Mouse (Mus musculus): ENCODE results near the gene Ect2. TPM values are rescaled to one million over a fixed set of nuclear protein-coding genes. Genes with fewer than 3 reads are reported as not detected.

The Ect2 gene
- total RNA-seq, 2 experiments from 2014 or later = 0.18 to 0.36 TPM

DNA sequence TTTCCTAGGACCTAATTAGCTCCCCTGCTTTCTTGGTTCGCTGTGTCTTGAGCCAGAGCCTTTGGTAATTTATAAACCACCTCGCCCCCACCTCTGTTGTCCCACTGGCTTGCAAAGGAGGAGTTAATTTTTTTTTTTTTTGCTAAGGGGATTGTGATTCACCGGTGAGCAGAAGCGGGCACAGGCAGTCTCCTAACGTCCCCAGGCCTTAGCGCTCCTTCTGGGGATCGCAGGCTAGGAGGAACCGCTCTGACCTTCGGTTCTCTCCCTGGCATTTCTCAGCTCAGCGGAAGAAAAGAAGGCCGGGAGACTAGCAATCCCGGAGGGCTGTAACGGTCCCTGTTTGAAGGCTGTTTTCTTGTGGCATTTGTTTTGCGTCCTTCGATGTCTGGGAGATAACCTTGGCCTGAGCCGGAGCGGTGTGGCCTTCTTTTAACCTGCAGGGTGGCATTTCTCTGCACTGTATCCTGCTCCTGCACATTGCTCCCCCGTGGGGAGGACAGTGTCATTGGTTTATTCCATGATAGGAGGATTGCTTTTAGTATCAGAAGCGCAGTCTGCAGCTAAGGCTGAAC lies 30.0 kb upstream of the Ect2 start:
- Histone ChIP-seq H3K27ac (peak overlapping the region; percentile 81), H3K4me3 (peak overlapping the region; percentile 95)
- TF ChIP-seq CTCF (IDR thresholded peaks at IDR 0.05) = no peak
- intact Hi-C loops (cut with DNase I) = no loop called here
- no peak for DNase-seq

DNA sequence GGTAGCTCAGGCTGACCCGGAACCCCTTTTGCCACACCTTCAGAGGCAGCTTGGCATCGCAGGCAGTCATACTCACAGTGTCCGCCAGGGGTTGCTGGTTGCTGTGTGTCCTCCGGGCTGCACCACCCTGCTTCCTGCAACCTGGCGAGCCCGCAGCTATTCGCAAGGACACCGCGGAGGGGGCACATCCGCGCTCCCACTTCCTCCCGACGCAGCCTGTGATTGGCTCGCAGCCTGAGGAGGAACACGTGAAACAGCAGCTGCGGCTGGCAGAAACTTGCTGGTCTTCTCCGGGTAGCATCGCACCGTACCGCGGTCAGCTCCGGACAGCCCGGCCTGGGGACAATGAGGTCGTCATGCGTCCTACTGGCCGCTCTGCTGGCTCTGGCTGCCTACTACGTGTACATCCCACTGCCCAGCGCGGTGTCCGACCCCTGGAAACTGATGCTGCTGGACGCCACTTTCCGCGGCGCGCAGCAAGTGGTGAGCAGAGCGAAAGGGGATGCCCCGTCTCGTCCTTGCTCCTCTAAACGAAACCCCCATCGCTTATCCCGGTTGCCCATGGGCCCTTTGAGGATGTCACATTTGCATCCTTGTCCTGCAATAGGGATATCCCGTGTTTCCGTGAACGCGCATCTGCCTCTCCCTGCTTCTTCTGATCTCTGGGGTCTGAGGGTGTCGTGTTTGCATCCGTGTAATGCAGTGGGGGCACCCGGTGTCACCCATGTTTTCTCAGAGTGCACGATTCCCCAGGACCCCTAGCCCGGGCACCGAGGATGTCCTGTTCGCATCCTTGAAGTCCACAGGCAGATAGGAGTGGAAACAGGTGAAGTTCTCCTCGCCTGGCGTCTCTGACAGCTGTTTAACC lies 29.3 kb upstream of the Ect2 start, which contains the start of gene Nceh1:
Gene Nceh1 (plus strand): TSS at position 233 of the 868 bp plus-strand sequence.
- Histone ChIP-seq H3K4me3 (peak within 1 kb of the TSS; percentile 95), H3K27ac (peak within 1 kb of the TSS; percentile 81)
- peak; percentile 96 for TF ChIP-seq CTCF (IDR thresholded peaks at IDR 0.05)
- intact Hi-C loops (cut with DNase I) = loop anchor here (1.0 kb wide), 1 partner anchor 54 kb away; no protein-coding TSS in a partner anchor
- peak; percentile 94 for DNase-seq

DNA sequence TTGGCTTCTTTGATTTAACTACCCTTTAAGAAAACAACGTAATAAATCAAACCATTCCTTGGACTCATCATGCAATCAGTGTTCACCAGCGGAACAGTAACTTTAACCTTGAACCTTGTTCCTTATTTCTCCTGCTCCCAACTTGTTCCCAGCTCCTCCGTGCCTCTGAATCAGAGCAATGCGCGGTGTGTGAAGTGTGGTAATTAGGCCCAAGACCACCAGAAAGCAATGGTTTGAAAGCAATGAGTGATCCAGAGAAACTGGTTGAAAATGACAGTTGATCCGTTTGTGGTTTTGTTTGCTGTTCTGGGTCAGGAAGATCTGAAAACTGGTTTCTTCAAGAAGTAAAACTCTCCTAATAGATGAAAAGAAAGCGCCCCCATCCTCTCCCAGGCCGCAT lies 26.0 kb upstream of the Ect2 start:
- no peak for TF ChIP-seq CTCF (IDR thresholded peaks at IDR 0.05)
- intact Hi-C loops (cut with DNase I) = no loop called here

GRCm38 (mm10) chr3:27170257-27170656 lies 16.6 kb upstream of the Ect2 start:
- no peak overlapping the region for H3K27ac ChIP-seq
- intact Hi-C loops (cut with DNase I) = no loop called here
- no peak overlapping the region for H3K4me3 ChIP-seq
- no peak for DNase-seq
- TF ChIP-seq CTCF (IDR thresholded peaks at IDR 0.05) = no peak

More for the DNA sequence above, 26.0 kb upstream of the Ect2 start:
- no peak for DNase-seq
- no peak overlapping the region for H3K27ac ChIP-seq
- H3K4me3 ChIP-seq = no peak overlapping the region

GRCm38 (mm10) chr3:27165481-27166065 lies 11.9 kb upstream of the Ect2 start:
- intact Hi-C loops (cut with DNase I) = no loop called here
- no peak overlapping the region for H3K4me3 ChIP-seq
- no peak for DNase-seq
- no peak overlapping the region for H3K27ac ChIP-seq
- TF ChIP-seq CTCF (IDR thresholded peaks at IDR 0.05) = no peak

- intact Hi-C loops (cut with DNase I) = no loop called here
- no peak for TF ChIP-seq CTCF (IDR thresholded peaks at IDR 0.05)
- no peak for DNase-seq
- Histone ChIP-seq H3K27ac (no peak overlapping the region), H3K4me3 (no peak overlapping the region)
Measured at GRCm38 (mm10) chr3:27162410-27162804, 8.7 kb upstream of the Ect2 start.

DNA sequence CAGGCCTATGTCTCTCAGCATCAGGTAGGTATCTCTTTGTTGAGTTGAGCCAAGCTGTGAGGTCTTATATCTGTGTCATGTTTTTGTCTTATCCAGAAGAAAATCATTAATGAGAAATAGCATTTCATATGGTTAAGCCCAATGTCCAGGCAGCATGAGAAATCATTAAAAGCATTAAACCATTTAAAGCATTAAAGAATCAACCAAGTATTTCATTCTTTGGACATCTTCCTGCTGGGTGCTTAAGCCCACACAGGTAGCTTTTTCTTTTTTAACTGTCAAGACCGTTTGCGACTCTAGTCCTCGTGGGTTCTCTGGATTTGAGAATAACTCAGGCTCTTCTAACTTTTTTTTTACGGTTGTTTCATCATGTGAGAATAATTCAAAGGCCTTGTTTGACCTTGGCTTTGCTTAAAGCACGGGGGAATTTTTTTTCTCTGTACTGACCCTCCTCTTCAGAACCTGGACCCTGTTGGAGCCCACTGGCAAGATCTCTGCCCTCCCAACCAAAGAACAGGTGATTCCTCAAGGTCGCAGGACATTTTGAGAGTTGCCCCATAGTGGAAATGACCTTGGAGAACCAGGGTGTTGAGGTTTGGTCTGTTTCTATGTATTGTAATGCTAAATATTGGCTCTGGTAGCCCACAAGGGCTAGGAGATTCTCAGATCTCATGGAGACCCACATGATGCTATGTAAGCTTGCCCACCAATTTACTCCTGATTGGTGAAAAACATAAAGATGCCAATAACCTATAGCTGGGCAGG lies 8.1 kb upstream of the Ect2 start:
- TF ChIP-seq CTCF (IDR thresholded peaks at IDR 0.05) = no peak
- Histone ChIP-seq H3K27ac (no peak overlapping the region), H3K4me3 (no peak overlapping the region)
- intact Hi-C loops (cut with DNase I) = no loop called here
- DNase-seq = no peak

DNA sequence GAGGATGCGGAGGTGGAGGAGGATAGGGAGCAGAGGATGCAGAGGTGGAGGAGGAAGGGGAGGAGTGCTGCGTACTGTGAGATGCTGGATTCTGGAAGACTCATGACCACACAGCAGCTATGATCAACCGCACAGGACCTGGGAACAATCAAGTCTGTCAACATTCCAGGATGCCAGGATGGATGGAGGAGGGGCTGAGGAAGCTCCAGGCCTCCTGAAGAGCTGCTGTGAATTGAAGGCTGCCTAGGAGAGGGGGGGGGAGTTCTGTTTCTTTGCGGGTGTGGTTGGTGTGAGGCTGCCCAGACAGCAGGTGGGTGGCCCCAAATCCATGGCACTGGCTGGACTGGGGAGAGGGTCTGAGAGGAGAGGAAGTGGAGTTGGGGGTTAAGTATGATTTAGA lies 5.2 kb upstream of the Ect2 start:
- Histone ChIP-seq H3K27ac (no peak overlapping the region), H3K4me3 (no peak overlapping the region)
- no peak for DNase-seq
- no peak for TF ChIP-seq CTCF (IDR thresholded peaks at IDR 0.05)
- intact Hi-C loops (cut with DNase I) = no loop called here

- DNase-seq = no peak
- H3K4me3 ChIP-seq = no peak overlapping the region
- intact Hi-C loops (cut with DNase I) = no loop called here
- no peak overlapping the region for H3K27ac ChIP-seq
- TF ChIP-seq CTCF (IDR thresholded peaks at IDR 0.05) = no peak
Measured at GRCm38 (mm10) chr3:27156594-27156949, 2.9 kb upstream of the Ect2 start.

GRCm38 (mm10) chr3:27155856-27156593 lies 2.3 kb upstream of the Ect2 start:
- no peak for TF ChIP-seq CTCF (IDR thresholded peaks at IDR 0.05)
- no peak for DNase-seq
- H3K27ac ChIP-seq = peak overlapping the region; percentile 82
- no peak overlapping the region for H3K4me3 ChIP-seq
- intact Hi-C loops (cut with DNase I) = no loop called here

- intact Hi-C loops (cut with DNase I) = no loop called here
- TF ChIP-seq CTCF (IDR thresholded peaks at IDR 0.05) = no peak
- Histone ChIP-seq H3K4me3 (no peak overlapping the region), H3K27ac (peak overlapping the region; percentile 82)
- peak; percentile 47 for DNase-seq
Measured at GRCm38 (mm10) chr3:27155051-27155855, 1.6 kb upstream of the Ect2 start.
